In the genomic region with DNA sequence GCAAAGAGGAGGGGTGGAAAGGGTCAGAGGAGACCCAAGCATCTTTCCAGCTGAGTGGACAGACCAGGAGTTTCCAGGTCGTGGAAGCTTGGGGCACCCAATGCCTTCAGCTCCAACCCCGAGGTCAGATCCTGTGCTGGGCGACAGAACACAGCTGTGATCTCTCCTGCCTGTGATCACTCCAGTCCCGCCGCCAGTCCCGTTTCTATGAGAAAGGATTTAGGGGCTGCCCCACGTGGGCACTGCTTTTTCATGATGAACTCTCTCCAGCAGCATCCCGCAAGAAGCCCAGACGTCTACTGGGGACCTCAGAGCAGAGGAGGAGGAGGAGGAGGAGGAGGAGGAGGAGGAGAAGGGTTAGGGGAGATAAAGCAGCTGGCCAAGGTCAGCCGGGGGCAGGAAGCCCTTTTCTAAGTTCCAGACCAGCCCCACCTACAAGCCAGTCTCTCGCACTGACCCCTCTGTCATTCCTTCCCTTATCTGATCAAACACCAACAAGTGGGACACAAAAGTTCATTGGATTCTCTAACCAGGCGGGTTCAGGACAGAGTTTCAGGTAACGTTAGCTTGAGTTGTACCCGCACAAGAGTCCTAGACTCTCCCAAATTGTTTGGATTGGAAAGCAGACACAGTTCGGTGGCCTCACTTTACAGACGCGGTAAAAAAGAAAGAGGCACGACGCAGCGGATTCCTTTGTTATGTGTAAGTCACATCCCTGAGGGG, we compare ENCODE assay signal across 8 mouse cellular contexts. TPM values are rescaled to one million over a fixed set of nuclear protein-coding genes. Genes with fewer than 3 reads are reported as not detected.
A peak's percentile ranks its signal among the peaks of the same experiment; 100 is the strongest.
DNase-seq lines count a peak whose midpoint lies in the region; ATAC-seq and TF ChIP-seq lines count a peak whose summit lies in the region.

No protein-coding gene starts in this region.

- TF ChIP-seq EP300 in CH12.LX (IDR thresholded peaks at IDR 0.05; ENCODE audit: low read length) (no peak), MEL (IDR thresholded peaks at IDR 0.05; ENCODE audit: low read depth in 1 of 2, low read length in 2 of 2) (no peak)

- no peak overlapping the region for H3K27ac ChIP-seq in CH12.LX (ENCODE audit: insufficient read depth, low read depth)
- no peak overlapping the region for H3K27ac ChIP-seq in MEL (ENCODE audit: control insufficient read depth, low read depth, low read length)
- peak overlapping the region; percentile 70 for H3K27ac ChIP-seq in heart, embryonic 12.5 days (ENCODE audit: poor library complexity, severe bottlenecking)
- peak overlapping the region; percentile 55; the same call in 1 of the 2 replicates for H3K27ac ChIP-seq in liver, embryonic 11.5 days (ENCODE audit: low read depth, low read length)
- no peak overlapping the region for H3K27ac ChIP-seq in neural tube, embryonic 11.5 days (ENCODE audit: low read depth, low read length)

- WGBS in heart, embryonic 12.5 days = under 1% methylated on average over 20 of the region's 20 CpGs
- WGBS in liver, embryonic 11.5 days = 2% methylated on average over 20 of the region's 20 CpGs
- WGBS in neural tube, embryonic 11.5 days = under 1% methylated on average over 20 of the region's 20 CpGs

- dilution Hi-C loops in CH12.LX (cut with MboI; ENCODE audit: extremely low pct_ligation_motif_present, extremely low pct_unique_long_range_greater_than_20kb, low sequenced_read_pairs) = no loop called here

- peak overlapping the region; percentile 33 for H3K9ac ChIP-seq in CH12.LX (ENCODE audit: insufficient read depth, low read depth)
- peak overlapping the region; percentile 35 for H3K9ac ChIP-seq in MEL (ENCODE audit: control insufficient read depth, low read depth, low read length, poor library complexity, severe bottlenecking)
- H3K9ac ChIP-seq in heart, embryonic 12.5 days = peak overlapping the region; percentile 75
- H3K9ac ChIP-seq in liver, embryonic 11.5 days (ENCODE audit: low read depth, low read length) = peak overlapping the region; percentile 64
- peak overlapping the region; percentile 58 for H3K9ac ChIP-seq in neural tube, embryonic 11.5 days (ENCODE audit: low read length)

- no peak for TF ChIP-seq POLR2A in CH12.LX (IDR thresholded peaks at IDR 0.05; ENCODE audit: low read depth, low read length)
- TF ChIP-seq POLR2A in MEL (IDR thresholded peaks at IDR 0.05; ENCODE audit: control insufficient read depth in 1 of 2, insufficient read depth in 1 of 2, low read depth in 1 of 2, low read length in 2 of 2, poor library complexity in 1 of 2) = no peak

- peak overlapping the region; percentile 92 for H3K4me2 ChIP-seq in CH12.LX (ENCODE audit: insufficient read depth, low read depth, poor library complexity, severe bottlenecking)
- H3K4me2 ChIP-seq in heart, embryonic 12.5 days = peak overlapping the region; percentile 87
- peak overlapping the region; percentile 94 for H3K4me2 ChIP-seq in liver, embryonic 11.5 days
- H3K4me2 ChIP-seq in neural tube, embryonic 11.5 days (ENCODE audit: low read depth) = peak overlapping the region; percentile 85

- H3K79me2 ChIP-seq in CH12.LX (replicated peaks; ENCODE audit: control insufficient read depth, extremely low read depth, insufficient read depth, poor library complexity, severe bottlenecking) = no peaks in the 10 kb centered on the region
- H3K79me2 ChIP-seq in MEL (ENCODE audit: control insufficient read depth, insufficient read depth, low read length, poor library complexity) = no peaks in the 10 kb centered on the region

- in situ Hi-C loops in CH12.LX (cut with MboI; ENCODE audit: low pct_ligation_motif_present, low pct_unique_long_range_greater_than_20kb, low sequenced_read_pairs) = no loop called here

- 0 out of 2 replicates have a peak, but pooled peaks have one; percentile 9 for ATAC-seq in heart, embryonic 12.5 days (ENCODE audit: insufficient number of reproducible peaks, low FRiP score)
- ATAC-seq in liver, embryonic 11.5 days (replicated peaks; ENCODE audit: low FRiP score) = no peak
- ATAC-seq in neural tube, embryonic 11.5 days (ENCODE audit: insufficient read depth, low FRiP score, low TSS enrichment) = no peak

- H3K4me3 ChIP-seq in CH12.LX (replicated peaks in 1 of 3; ENCODE audit: low read depth in 2 of 3, low read length in 2 of 3, poor library complexity in 1 of 3) (peak overlapping the region; percentile 58 to 90 (median 71)), MEL (ENCODE audit: control insufficient read depth in 1 of 2, insufficient read depth in 1 of 2, low read depth in 2 of 2, low read length in 2 of 2) (peak overlapping the region; percentile 76 to 95)
- H3K4me3 ChIP-seq in heart, embryonic 12.5 days = peak overlapping the region; percentile 58
- peak overlapping the region; percentile 71 for H3K4me3 ChIP-seq in liver, embryonic 11.5 days (ENCODE audit: low read depth, low read length)
- peak overlapping the region; percentile 54 for H3K4me3 ChIP-seq in neural tube, embryonic 11.5 days (ENCODE audit: low read depth, low read length)

- TF ChIP-seq CTCF in CH12.LX (conservative IDR thresholded peaks at IDR 0.05 in 1 of 2, IDR thresholded peaks at IDR 0.05 in 1 of 2; ENCODE audit: low read depth in 2 of 2, low read length in 2 of 2) (no peak), MEL (IDR thresholded peaks at IDR 0.05 in 2 of 3, conservative IDR thresholded peaks at IDR 0.05 in 1 of 3; ENCODE audit: control insufficient read depth in 1 of 3, insufficient read depth in 1 of 3, low read depth in 2 of 3, low read length in 3 of 3, poor library complexity in 1 of 3, severe bottlenecking in 1 of 3) (no peak)

- H3K9me3 ChIP-seq in CH12.LX (replicated peaks; ENCODE audit: low read length) (no peaks in the 10 kb centered on the region), MEL (replicated peaks; ENCODE audit: insufficient read depth, low read length) (no peaks in the 10 kb centered on the region)
- H3K9me3 ChIP-seq in heart, embryonic 12.5 days (replicated peaks) = no peaks in the 10 kb centered on the region
- H3K9me3 ChIP-seq in liver, embryonic 11.5 days (ENCODE audit: control insufficient read depth, low read length) = no peaks in the 10 kb centered on the region
- H3K9me3 ChIP-seq in neural tube, embryonic 11.5 days (ENCODE audit: control insufficient read depth, low read length) = no peaks in the 10 kb centered on the region

- no peak for TF ChIP-seq RAD21 in CH12.LX (IDR thresholded peaks at IDR 0.05; ENCODE audit: low read depth, low read length)
- no peak for TF ChIP-seq RAD21 in MEL (IDR thresholded peaks at IDR 0.05; ENCODE audit: low read depth, low read length)

- peaks cover 0 to 20% of the 10 kb centered on the region in 2 experiments; a peak in 2 of 4 replicates for H3K4me1 ChIP-seq in CH12.LX (ENCODE audit: control insufficient read depth in 1 of 2, insufficient read depth in 2 of 2)
- H3K4me1 ChIP-seq in MEL (ENCODE audit: control insufficient read depth in 1 of 2, insufficient read depth in 2 of 2, low read length in 2 of 2) = peaks cover 0 to 10% of the 10 kb centered on the region in 2 experiments; a peak in 1 of 4 replicates
- peaks cover 27% of the 10 kb centered on the region for H3K4me1 ChIP-seq in heart, embryonic 12.5 days (replicated peaks)
- peaks cover 20% of the 10 kb centered on the region for H3K4me1 ChIP-seq in liver, embryonic 11.5 days (replicated peaks; ENCODE audit: control insufficient read depth, insufficient read depth, low read length)
- H3K4me1 ChIP-seq in neural tube, embryonic 11.5 days (ENCODE audit: control insufficient read depth, insufficient read depth, low read length) = peaks cover 11% of the 10 kb centered on the region; the same call in 1 of the 2 replicates

- DNase-seq in CH12.LX (ENCODE audit: extremely low read depth) (no peak), MEL (ENCODE audit: low read depth, low spot score) (no peak)
- DNase-seq in liver, embryonic 11.5 days (ENCODE audit: low spot score) = peak; percentile 45
- no peak for DNase-seq in neural tube, embryonic 11.5 days (ENCODE audit: low spot score)
- no peak for DNase-seq in ovary, adult 18-20 months (ENCODE audit: low spot score)
- no peak for DNase-seq in urinary bladder, postnatal 14 days (ENCODE audit: low spot score)
- DNase-seq in testis, postnatal 10 days (ENCODE audit: low spot score) = no peak

- H3K36me3 ChIP-seq in CH12.LX (replicated peaks in 1 of 2; ENCODE audit: control insufficient read depth in 1 of 2, insufficient read depth in 1 of 2, low read length in 1 of 2) = peaks cover 0 to 19% of the 10 kb centered on the region in 2 experiments
- peaks cover 0 to 5% of the 10 kb centered on the region in 2 experiments; a peak in 2 of 4 replicates for H3K36me3 ChIP-seq in MEL (ENCODE audit: control insufficient read depth in 1 of 2, insufficient read depth in 2 of 2, low read length in 2 of 2)
- peaks cover 24% of the 10 kb centered on the region for H3K36me3 ChIP-seq in heart, embryonic 12.5 days
- H3K36me3 ChIP-seq in liver, embryonic 11.5 days (ENCODE audit: control insufficient read depth, insufficient read depth, low read length) = no peaks in the 10 kb centered on the region; the same call in 1 of the 2 replicates
- no peaks in the 10 kb centered on the region; the same call in 1 of the 2 replicates for H3K36me3 ChIP-seq in neural tube, embryonic 11.5 days (ENCODE audit: control insufficient read depth, insufficient read depth, low read length)

- H3K27me3 ChIP-seq in CH12.LX (replicated peaks) (peaks cover 5% of the 10 kb centered on the region), MEL (ENCODE audit: control insufficient read depth in 1 of 2, insufficient read depth in 2 of 2, low read length in 2 of 2) (peaks cover 0 to 1% of the 10 kb centered on the region in 2 experiments; a peak in 2 of 4 replicates)
- no peaks in the 10 kb centered on the region for H3K27me3 ChIP-seq in heart, embryonic 12.5 days (replicated peaks)
- H3K27me3 ChIP-seq in liver, embryonic 11.5 days (replicated peaks; ENCODE audit: control insufficient read depth, insufficient read depth, low read length) = no peaks in the 10 kb centered on the region
- no peaks in the 10 kb centered on the region for H3K27me3 ChIP-seq in neural tube, embryonic 11.5 days (ENCODE audit: control insufficient read depth, insufficient read depth, low read length)

RNA-seq across cellular contexts. Expression of gene Mfge8, which starts 0.8 kb away (rescaled TPM):
- 16.5 and 24.5 TPM in 2 replicates for total RNA-seq in CH12.LX (2012; rRNA removed)
- 11.0 and 13.0 TPM in 2 replicates for total RNA-seq in CH12.LX (2014; rRNA removed)
- 12.4 and 13.2 TPM in 2 replicates for polyA plus RNA-seq in CH12.LX (2012; ENCODE audit: insufficient read length, low read depth)
- 4.7 and 4.9 TPM in 2 replicates for total RNA-seq in MEL (2012; rRNA removed)
- polyA plus RNA-seq in MEL (2012; ENCODE audit: insufficient read depth in 1 of 2, insufficient read length in 2 of 2, low read depth in 1 of 2, low replicate concordance in 2 of 2, missing spikeins in 1 of 2) = 1 to 10 TPM in 1 of 2 experiments, not detected in 1; 9.5 TPM
- 263 and 264 TPM in 2 replicates for polyA plus RNA-seq in heart, embryonic 12.5 days (2016; fragmentation: Nextera tagmentation; extraction: Ambion mirVana)
- 84.9 and 92.0 TPM in 2 replicates for polyA plus RNA-seq in liver, embryonic 11.5 days (2014; fragmentation: Nextera tagmentation; extraction: Ambion mirVana)
- polyA plus RNA-seq in neural tube, embryonic 11.5 days (2014; fragmentation: Nextera tagmentation; extraction: Ambion mirVana) = 81.6 and 85.2 TPM in 2 replicates

RNA-seq across cellular contexts. Expression of gene Hapln3, which starts 17.3 kb away (rescaled TPM):
- 0.04 TPM in 1 of 2 replicates, not detected in the other for total RNA-seq in CH12.LX (2012; rRNA removed)
- total RNA-seq in CH12.LX (2014; rRNA removed) = not detected in 2 replicates
- polyA plus RNA-seq in CH12.LX (2012; ENCODE audit: insufficient read length, low read depth) = not detected in 2 replicates
- not detected in 2 replicates for total RNA-seq in MEL (2012; rRNA removed)
- not detected for polyA plus RNA-seq in MEL (2012; ENCODE audit: insufficient read depth in 1 of 2, insufficient read length in 2 of 2, low read depth in 1 of 2, low replicate concordance in 2 of 2, missing spikeins in 1 of 2)
- 1.5 and 2.4 TPM in 2 replicates for polyA plus RNA-seq in heart, embryonic 12.5 days (2016; fragmentation: Nextera tagmentation; extraction: Ambion mirVana)
- 0.73 and 0.95 TPM in 2 replicates for polyA plus RNA-seq in liver, embryonic 11.5 days (2014; fragmentation: Nextera tagmentation; extraction: Ambion mirVana)
- 1.2 and 2.7 TPM in 2 replicates for polyA plus RNA-seq in neural tube, embryonic 11.5 days (2014; fragmentation: Nextera tagmentation; extraction: Ambion mirVana)

Comparison
In these comparisons a context has a peak if more than half of its experiments do, and no peak if none do; other contexts are left out.
1. H3K27ac ChIP-seq: peak in heart, embryonic 12.5 days (single experiment) and liver, embryonic 11.5 days (single experiment); none in CH12.LX (single experiment), MEL (single experiment) and neural tube, embryonic 11.5 days (single experiment).
2. Peak in every context shown above with its lines, with median percentiles within 50 percentile points of each other: H3K4me2 ChIP-seq, H3K4me3 ChIP-seq and H3K9ac ChIP-seq.